Mouse (Mus musculus) C2C12 (cell line): ENCODE data around the gene Gm28845.

Experiments
- CTCF ChIP-seq: IDR thresholded peaks from one replicate; pipeline ENCODE4 v1.5.1; 2011; ENCODE audit not compliant: control insufficient read depth, insufficient read depth, insufficient read length
- FOSL1 ChIP-seq: IDR thresholded peaks from one replicate; pipeline ENCODE4 v1.8.0; 2011; ENCODE audit warnings: mild to moderate bottlenecking, low read length; ENCODE audit not compliant: poor library complexity, insufficient read depth, severe bottlenecking
- MYOD1 ChIP-seq: IDR thresholded peaks from one replicate; pipeline ENCODE4 v1.6.1; 2011; ENCODE audit warnings: low read depth; ENCODE audit not compliant: control insufficient read depth, insufficient read length
- USF1 ChIP-seq: IDR thresholded peaks from one replicate; pipeline ENCODE4 v1.6.1; 2011; ENCODE audit warnings: low read depth, mild to moderate bottlenecking, control low read depth, moderate library complexity

- TF ChIP-seq CTCF (no peak), FOSL1 (no peak), USF1 (no peak), MYOD1 (no peak)
These were observed 43.8 kb downstream of the Gm28845 start for GRCm38 (mm10) chr1:65075607-65076006.
